8 mouse cellular contexts compared by ENCODE assay signal in genomic region chr15:85042361-85042954, GRCm38 (mm10). TPM values are rescaled to one million over a fixed set of nuclear protein-coding genes. Genes with fewer than 3 reads are reported as not detected.
DNase-seq lines count a peak whose midpoint lies in the region; ATAC-seq and TF ChIP-seq lines count a peak whose summit lies in the region.

No protein-coding gene starts in this region.

- no peak for DNase-seq in G1E (ENCODE audit: low spot score)
- peak; percentile 33 for DNase-seq in cerebellum, adult 8-10 months
- peak; percentile 79 to 85 for DNase-seq in frontal cortex, adult 2 months (ENCODE audit: extremely low spot score in 1 of 2, low spot score in 1 of 2)
- peak; percentile 76 for DNase-seq in hindbrain, embryonic 11.5 days (ENCODE audit: low spot score)
- DNase-seq in layer of hippocampus, adult 9-10 months (ENCODE audit: low spot score) = peak; percentile 69
- peak; percentile 67 for DNase-seq in ovary, postnatal 14 days (ENCODE audit: low spot score)
- DNase-seq in thymus, postnatal 14 days = peak; percentile 72

- peak; percentile 22; the same call in 1 of the 2 replicates for ATAC-seq in G1E (ENCODE audit: extremely low read depth, insufficient number of reproducible peaks, low FRiP score, poor library complexity, severe bottlenecking)
- no peak for ATAC-seq in hindbrain, embryonic 11.5 days (ENCODE audit: low FRiP score)
- peak; percentile 93 for ATAC-seq in lung, embryonic 16.5 days (ENCODE audit: low read depth)

- no peaks in the 10 kb centered on the region for H3K9me3 ChIP-seq in G1E (replicated peaks)
- no peaks in the 10 kb centered on the region for H3K9me3 ChIP-seq in hindbrain, embryonic 11.5 days (ENCODE audit: control insufficient read depth, low read length)
- no peaks in the 10 kb centered on the region for H3K9me3 ChIP-seq in lung, embryonic 16.5 days (ENCODE audit: control insufficient read depth, low read length)

- no peak overlapping the region for H3K9ac ChIP-seq in hindbrain, embryonic 11.5 days (ENCODE audit: low read depth, low read length)
- H3K9ac ChIP-seq in lung, embryonic 16.5 days (ENCODE audit: low read length) = peak overlapping the region; percentile 31

- H3K36me3 ChIP-seq in G1E (replicated peaks) = peaks cover 62% of the 10 kb centered on the region
- H3K36me3 ChIP-seq in hindbrain, embryonic 11.5 days (ENCODE audit: control insufficient read depth, insufficient read depth, low read length) = no peaks in the 10 kb centered on the region
- H3K36me3 ChIP-seq in lung, embryonic 16.5 days (ENCODE audit: control insufficient read depth, insufficient read depth, low read length) = 0 out of 2 replicates have a peak, but pooled peaks cover 6% of the 10 kb centered on the region

- peaks cover 18% of the 10 kb centered on the region for H3K4me1 ChIP-seq in G1E (ENCODE audit: insufficient read depth, low read depth, low read length)
- peaks cover 3% of the 10 kb centered on the region for H3K4me1 ChIP-seq in hindbrain, embryonic 11.5 days (replicated peaks; ENCODE audit: control insufficient read depth, insufficient read depth, low read length)
- peaks cover 29% of the 10 kb centered on the region for H3K4me1 ChIP-seq in lung, embryonic 16.5 days (replicated peaks; ENCODE audit: control insufficient read depth, insufficient read depth, low read length)

- H3K4me3 ChIP-seq in G1E (ENCODE audit: low read depth, low read length) = no peak overlapping the region
- H3K4me3 ChIP-seq in hindbrain, embryonic 11.5 days (ENCODE audit: low read depth, low read length) = no peak overlapping the region
- H3K4me3 ChIP-seq in lung, embryonic 16.5 days (ENCODE audit: low read length) = no peak overlapping the region

- H3K4me2 ChIP-seq in hindbrain, embryonic 11.5 days (replicated peaks; ENCODE audit: low read depth, low read length) = no peak overlapping the region
- no peak overlapping the region for H3K4me2 ChIP-seq in lung, embryonic 16.5 days (ENCODE audit: low read depth, low read length)

- WGBS in hindbrain, embryonic 11.5 days = 10% methylated on average over 4 of the region's 4 CpGs
- 8% methylated on average over 4 of the region's 4 CpGs for WGBS in lung, embryonic 16.5 days

- H3K27me3 ChIP-seq in G1E (ENCODE audit: insufficient read depth, low read length) = no peaks in the 10 kb centered on the region
- H3K27me3 ChIP-seq in hindbrain, embryonic 11.5 days (ENCODE audit: control insufficient read depth, insufficient read depth, low read length) = no peaks in the 10 kb centered on the region
- H3K27me3 ChIP-seq in lung, embryonic 16.5 days (ENCODE audit: control insufficient read depth, insufficient read depth, low read depth, low read length) = no peaks in the 10 kb centered on the region

- H3K27ac ChIP-seq in hindbrain, embryonic 11.5 days (ENCODE audit: low read depth, low read length) = peak overlapping the region; percentile 47
- H3K27ac ChIP-seq in lung, embryonic 16.5 days (ENCODE audit: low read length) = peak overlapping the region; percentile 90

- TF ChIP-seq CTCF in G1E (IDR thresholded peaks at IDR 0.05; ENCODE audit: low read depth, low read length) = no peak

RNA-seq across cellular contexts. Expression of gene Fam118a, which starts 13.7 kb away (rescaled TPM):
- 13.9 and 17.2 TPM in 2 replicates for total RNA-seq in G1E (2014; fragmentation: Nextera tagmentation)
- total RNA-seq in G1E (2017) = 14.7 and 14.9 TPM in 2 replicates
- polyA plus RNA-seq in G1E (2012) = 4.4 and 6.9 TPM in 2 replicates
- polyA plus RNA-seq in frontal cortex, adult 2 months (2012; rRNA removed) = 18.9 and 20.9 TPM in 2 replicates
- 27.8 and 29.5 TPM in 2 replicates for polyA plus RNA-seq in hindbrain, embryonic 11.5 days (2014; fragmentation: Nextera tagmentation; extraction: Ambion mirVana)
- 31.9 and 34.1 TPM in 2 replicates for polyA plus RNA-seq in lung, embryonic 16.5 days (2015; fragmentation: Nextera tagmentation; extraction: Ambion mirVana)

RNA-seq across cellular contexts. Expression of gene Upk3a, which starts 25.5 kb away (rescaled TPM):
- not detected in 2 replicates for total RNA-seq in G1E (2014; fragmentation: Nextera tagmentation)
- not detected in 2 replicates for total RNA-seq in G1E (2017)
- polyA plus RNA-seq in G1E (2012) = not detected in 2 replicates
- 0.27 and 0.34 TPM in 2 replicates for polyA plus RNA-seq in frontal cortex, adult 2 months (2012; rRNA removed)
- not detected in 2 replicates for polyA plus RNA-seq in hindbrain, embryonic 11.5 days (2014; fragmentation: Nextera tagmentation; extraction: Ambion mirVana)
- polyA plus RNA-seq in lung, embryonic 16.5 days (2015; fragmentation: Nextera tagmentation; extraction: Ambion mirVana) = 13.3 and 18.3 TPM in 2 replicates

RNA-seq across cellular contexts. Expression of gene 5031439G07Rik, which starts 54.1 kb away (rescaled TPM):
- total RNA-seq in G1E (2014; fragmentation: Nextera tagmentation) (8.3 and 8.8 TPM in 2 replicates), G1E (2017) (13.1 and 13.4 TPM in 2 replicates)
- polyA plus RNA-seq in G1E (2012) = 41.8 and 43.8 TPM in 2 replicates
- polyA plus RNA-seq in frontal cortex, adult 2 months (2012; rRNA removed) = 59.7 and 61.2 TPM in 2 replicates
- 11.8 and 12.9 TPM in 2 replicates for polyA plus RNA-seq in hindbrain, embryonic 11.5 days (2014; fragmentation: Nextera tagmentation; extraction: Ambion mirVana)
- polyA plus RNA-seq in lung, embryonic 16.5 days (2015; fragmentation: Nextera tagmentation; extraction: Ambion mirVana) = 5.0 and 5.6 TPM in 2 replicates

Comparison
In these comparisons a context has a peak if more than half of its experiments do, and no peak if none do; other contexts are left out.
1. RNA of gene Upk3a, which starts 25.5 kb away (polyA plus RNA-seq): 13.3 to 18.3 TPM in lung, embryonic 16.5 days; 0.27 to 0.34 TPM in frontal cortex, adult 2 months, not detected in hindbrain, embryonic 11.5 days and not detected in G1E; every median in the first group is over 10 times any median in the second.